Mouse (Mus musculus) hindbrain, postnatal 0 days (tissue): ENCODE results near the gene Elp5. TPM values are rescaled to one million over a fixed set of nuclear protein-coding genes. Genes with fewer than 3 reads are reported as not detected.
"Not testable (repeated sequence)": the region's sequence is repeated elsewhere in the genome, so short reads cannot be mapped to it uniquely, and the experiment has no call there.

ENCODE experiments used
- ATAC-seq: fragments of 200-750 bp; cut with Nextera tagmentation; 2 replicates; pipeline ENCODE4 v1.8.0; 2017; ENCODE audit warnings: mild to moderate bottlenecking, moderate TSS enrichment, moderate library complexity
- DNase-seq: peaks from one replicate; pipeline ENCODE4 v3.0.0-alpha.2; 2015; ENCODE audit warnings: low spot score
- H3K27ac ChIP-seq: fragments of 300-500 bp; sonication (generic); 2 replicates; pipeline ENCODE4 v1.5.1; 2014; ENCODE audit warnings: mild to moderate bottlenecking
- H3K27me3 ChIP-seq: fragments of 300-500 bp; sonication (generic); 2 replicates; pipeline ENCODE4 v1.6.1; 2014; ENCODE audit warnings: low read length, mixed read lengths; ENCODE audit not compliant: insufficient read depth
- H3K36me3 ChIP-seq: fragments of 300-500 bp; sonication (generic); 2 replicates; pipeline ENCODE4 v1.6.1; 2014; ENCODE audit warnings: low read length, mixed read lengths; ENCODE audit not compliant: insufficient read depth
- H3K4me1 ChIP-seq: fragments of 300-500 bp; sonication (generic); 2 replicates; pipeline ENCODE4 v1.6.1; 2014; ENCODE audit warnings: antibody characterized with exemption, low read length, mixed read lengths; ENCODE audit not compliant: insufficient read depth
- H3K4me2 ChIP-seq: fragments of 300-500 bp; sonication (generic); 2 replicates; pipeline ENCODE4 v1.6.1; 2014; ENCODE audit warnings: low read depth, mild to moderate bottlenecking, low read length, moderate library complexity, mixed read lengths
- H3K4me3 ChIP-seq: fragments of 300-500 bp; sonication (generic); 2 replicates; pipeline ENCODE4 v1.5.1; 2014; ENCODE audit warnings: low read length
- H3K9ac ChIP-seq: fragments of 300-500 bp; sonication (generic); replicated peaks from 2 replicates; pipeline ENCODE4 v1.6.1; 2014; ENCODE audit warnings: mild to moderate bottlenecking, low read length, moderate library complexity, mixed read lengths
- H3K9me3 ChIP-seq: fragments of 300-500 bp; sonication (generic); 2 replicates; pipeline ENCODE4 v1.6.1; 2016; ENCODE audit warnings: low read length, mixed read lengths
- CTCF ChIP-seq: IDR thresholded peaks from 2 replicates; pipeline ENCODE4 v1.5.1; 2016; ENCODE audit warnings: antibody characterized with exemption, control low read depth, low read depth
- WGBS: fragments of 180-500 bp; shearing (Covaris S2); extraction: QIAGEN DNeasy Blood & Tissue Kit; methylation state at CpG from one replicate; pipeline ENCODE4 v1.1.7; 2014; 5-methylcytosine and 5-hydroxymethylcytosine counted together
- polyA plus RNA-seq: library from polyadenylated mRNA; unstranded; fragments of >200 nt; fragmentation: Nextera tagmentation; extraction: Ambion mirVana; gene quantifications from 2 replicates; pipeline ENCODE4 v1.2.1, GENCODE M21; 2015
- total RNA-seq: library from RNA; depleted of rRNA; stranded (reverse); fragments of >200 nt; gene quantifications from 2 replicates; pipeline ENCODE4 v1.2.3, GENCODE M21; 2014

The Elp5 gene
- total and polyA plus RNA-seq, 2 experiments from 2014 or later, result 137 to 168 TPM

DNA sequence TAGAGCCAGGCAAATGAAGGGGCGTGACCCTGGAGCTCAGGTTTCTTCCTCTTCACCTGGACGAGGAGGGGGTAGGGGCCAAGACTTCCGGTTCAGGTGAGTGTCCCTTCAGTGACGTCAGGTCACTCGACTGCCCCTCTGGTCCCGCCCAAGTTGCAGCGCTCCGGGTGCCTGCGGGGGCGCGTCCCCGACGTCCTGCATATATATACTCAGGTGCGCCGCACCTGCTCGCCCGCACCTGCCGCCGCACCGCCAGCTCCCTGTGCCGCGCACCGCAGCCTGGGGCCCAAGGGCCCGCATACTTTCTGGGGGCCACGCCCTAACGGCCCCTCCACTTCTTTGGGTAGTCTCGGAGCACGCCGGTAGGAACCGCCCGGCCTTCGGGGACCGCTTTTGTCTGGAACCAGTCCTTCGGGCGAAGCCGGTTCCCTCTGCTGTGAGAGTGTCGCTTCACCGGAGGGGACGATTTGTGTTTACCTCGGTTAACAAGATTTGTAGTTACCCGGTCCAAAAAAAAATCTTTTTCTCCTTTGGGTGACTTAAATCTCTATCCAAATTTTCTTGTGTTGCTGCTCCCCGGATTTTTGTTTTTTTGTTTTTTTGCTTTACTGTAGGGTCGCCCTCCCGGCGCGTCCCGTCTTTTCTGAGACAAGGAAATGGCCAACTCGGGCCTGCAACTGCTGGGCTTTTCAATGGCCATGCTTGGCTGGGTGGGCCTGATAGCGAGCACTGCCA lies 16.9 kb downstream of the Elp5 start:
- Histone ChIP-seq H3K4me2 (no peak overlapping the region), H3K4me1 (peaks cover 6% of the 10 kb centered on the region; the same call in 1 of the 2 replicates), H3K4me3 (no peak overlapping the region), H3K27ac (no peak overlapping the region), H3K27me3 (peaks cover 43% of the 10 kb centered on the region), H3K9me3 (no peaks in the 10 kb centered on the region), H3K36me3 (peaks cover 19% of the 10 kb centered on the region), H3K9ac (no peak overlapping the region)
- ATAC-seq (no peak), DNase-seq (no peak)
- TF ChIP-seq CTCF, result no peak
- 2% methylated on average over 49 of the region's 49 CpGs for WGBS

GRCm38 (mm10) chr11:69964650-69965270 lies 17.6 kb downstream of the Elp5 start, which contains the start of gene Cldn7:
Cldn7 (plus strand) TSS chr11:69964779.
- H3K27ac ChIP-seq, result no peak within 1 kb of the TSS
- no peak within 1 kb of the TSS for H3K4me2 ChIP-seq
- H3K27me3 ChIP-seq, result peaks cover 45% of the 10 kb centered on the region
- 13% methylated on average over 24 of the region's 24 CpGs for WGBS
- DNase-seq, result no peak
- no peak for ATAC-seq
- no peak for TF ChIP-seq CTCF
- peaks cover 6% of the 10 kb centered on the region; the same call in 1 of the 2 replicates for H3K4me1 ChIP-seq
- no peak within 1 kb of the TSS for H3K4me3 ChIP-seq
- H3K9ac ChIP-seq, result no peak within 1 kb of the TSS
- no peaks in the 10 kb centered on the region for H3K9me3 ChIP-seq
- peaks cover 13% of the 10 kb centered on the region for H3K36me3 ChIP-seq

DNA sequence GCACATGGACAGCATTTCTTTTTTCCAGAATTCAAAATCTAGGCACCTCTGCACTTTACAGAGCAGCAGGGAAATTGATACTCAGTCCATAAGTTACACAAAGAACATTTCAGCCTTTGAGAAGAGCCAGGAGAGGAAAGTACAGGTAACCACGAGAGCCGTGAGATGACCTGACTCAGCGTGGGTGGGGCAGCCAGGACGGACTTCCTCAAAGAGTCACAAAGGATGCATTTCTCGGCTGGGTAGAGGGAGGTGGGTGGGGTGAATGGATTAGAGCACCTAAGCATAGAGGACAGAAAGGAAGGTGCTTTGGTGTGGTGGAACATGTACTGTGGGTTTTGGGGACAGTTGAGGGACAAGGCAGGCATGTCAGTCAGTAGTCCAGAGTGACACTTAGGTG lies 20.5 kb downstream of the Elp5 start:
- DNase-seq, result no peak
- 51% methylated on average over 5 of the region's 5 CpGs for WGBS
- Histone ChIP-seq H3K4me1 (peaks cover 5% of the 10 kb centered on the region; the same call in 1 of the 2 replicates), H3K9me3 (no peaks in the 10 kb centered on the region), H3K27me3 (peaks cover 41% of the 10 kb centered on the region), H3K27ac (no peak overlapping the region), H3K36me3 (no peaks in the 10 kb centered on the region), H3K9ac (no peak overlapping the region), H3K4me3 (no peak overlapping the region), H3K4me2 (no peak overlapping the region)
- no peak for ATAC-seq
- no peak for TF ChIP-seq CTCF

DNA sequence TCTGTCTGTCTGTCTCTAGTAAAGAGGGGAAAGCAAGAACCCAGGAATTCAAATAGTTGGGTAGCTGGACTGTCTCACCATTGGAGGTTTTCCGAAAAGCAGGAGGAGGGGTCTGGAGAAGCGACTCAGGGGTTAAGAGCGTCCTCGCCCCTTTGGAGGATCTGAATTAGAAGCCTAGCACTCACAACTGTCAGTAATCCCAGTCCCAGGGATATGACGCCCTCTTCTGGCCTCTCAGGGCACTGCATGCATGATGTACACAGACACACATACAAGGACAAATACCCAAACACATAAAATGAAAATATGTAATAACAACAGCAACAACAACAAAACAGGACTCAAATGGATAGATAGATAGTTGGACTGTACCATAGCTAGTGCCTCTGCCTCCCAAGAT lies 21.7 kb downstream of the Elp5 start:
- Histone ChIP-seq H3K27me3 (peaks cover 32% of the 10 kb centered on the region), H3K4me3 (no peak overlapping the region), H3K27ac (no peak overlapping the region), H3K4me2 (no peak overlapping the region), H3K36me3 (no peaks in the 10 kb centered on the region), H3K9me3 (no peaks in the 10 kb centered on the region), H3K9ac (no peak overlapping the region), H3K4me1 (no peaks in the 10 kb centered on the region)
- peak; percentile 51 for TF ChIP-seq CTCF
- ATAC-seq (no peak), DNase-seq (no peak)
- 28% methylated on average over 5 of the region's 5 CpGs for WGBS

GRCm38 (mm10) chr11:69956218-69956617 lies 26.1 kb downstream of the Elp5 start:
- WGBS, result 90% methylated on average over 1 of the region's 1 CpGs
- no peak overlapping the region for H3K4me2 ChIP-seq
- DNase-seq, result no peak
- no peak for ATAC-seq
- no peak overlapping the region for H3K9ac ChIP-seq
- H3K9me3 ChIP-seq, result no peaks in the 10 kb centered on the region
- no peaks in the 10 kb centered on the region for H3K4me1 ChIP-seq
- H3K36me3 ChIP-seq, result no peaks in the 10 kb centered on the region
- H3K4me3 ChIP-seq, result no peak overlapping the region
- H3K27ac ChIP-seq, result no peak overlapping the region
- peak; percentile 7; the same call in 1 of the 2 replicates for TF ChIP-seq CTCF
- H3K27me3 ChIP-seq, result peaks cover 9% of the 10 kb centered on the region; the same call in 1 of the 2 replicates

GRCm38 (mm10) chr11:69955618-69956017 lies 26.7 kb downstream of the Elp5 start:
- not testable (repeated sequence) for H3K4me2 ChIP-seq, H3K9me3 ChIP-seq, H3K4me3 ChIP-seq, H3K27me3 ChIP-seq, H3K9ac ChIP-seq, ATAC-seq, H3K36me3 ChIP-seq, H3K4me1 ChIP-seq, DNase-seq, H3K27ac ChIP-seq
- WGBS, result 74% methylated on average over 4 of the region's 4 CpGs

GRCm38 (mm10) chr11:69953267-69953915 lies 28.9 kb downstream of the Elp5 start:
- Histone ChIP-seq H3K4me2 (no peak overlapping the region), H3K27ac (no peak overlapping the region), H3K27me3 (peaks cover 4% of the 10 kb centered on the region; the same call in 1 of the 2 replicates), H3K9ac (no peak overlapping the region), H3K4me1 (no peaks in the 10 kb centered on the region), H3K4me3 (no peak overlapping the region), H3K36me3 (no peaks in the 10 kb centered on the region), H3K9me3 (no peaks in the 10 kb centered on the region)
- DNase-seq (no peak), ATAC-seq (no peak)
- TF ChIP-seq CTCF, result no peak
- 66% methylated on average over 11 of the region's 11 CpGs for WGBS
